Mouse (Mus musculus) C2C12 (cell line): ENCODE data around the gene Fxr2. TPM values are rescaled to one million over a fixed set of nuclear protein-coding genes. Genes with fewer than 3 reads are reported as not detected.

Source experiments
- H3K27me3 ChIP-seq: one replicate; pipeline ENCODE4 v1.6.1; 2011; ENCODE audit not compliant: control insufficient read depth, insufficient read depth, insufficient read length
- H3K36me3 ChIP-seq: one replicate; pipeline ENCODE4 v1.6.1; 2011; ENCODE audit not compliant: control insufficient read depth, insufficient read depth
- H3K4me3 ChIP-seq: one replicate; pipeline ENCODE4 v1.5.1; 2011; ENCODE audit warnings: mild to moderate bottlenecking, control low read depth; ENCODE audit not compliant: poor library complexity, insufficient read depth, severe bottlenecking
- H3K79me2 ChIP-seq: one replicate; pipeline ENCODE4 v1.6.1; 2011; ENCODE audit not compliant: control insufficient read depth, insufficient read depth
- H3K79me3 ChIP-seq: one replicate; pipeline ENCODE4 v1.6.1; 2011; ENCODE audit warnings: low read depth, control low read depth
- H3ac ChIP-seq: one replicate; pipeline ENCODE3; 2011; ENCODE audit warnings: low read depth; ENCODE audit not compliant: control insufficient read depth, insufficient read length
- CEBPB ChIP-seq: IDR thresholded peaks from one replicate; pipeline ENCODE4 v1.6.1; 2011; ENCODE audit warnings: low read depth, mild to moderate bottlenecking, control low read depth, moderate library complexity
- CTCF ChIP-seq: IDR thresholded peaks from one replicate; pipeline ENCODE4 v1.5.1; 2011; ENCODE audit not compliant: control insufficient read depth, insufficient read depth, insufficient read length
- FOSL1 ChIP-seq: IDR thresholded peaks from one replicate; pipeline ENCODE4 v1.8.0; 2011; ENCODE audit warnings: mild to moderate bottlenecking, low read length; ENCODE audit not compliant: poor library complexity, insufficient read depth, severe bottlenecking
- MAX ChIP-seq: IDR thresholded peaks from one replicate; pipeline ENCODE4 v1.6.1; 2011; ENCODE audit warnings: mild to moderate bottlenecking, control low read depth
- MYOD1 ChIP-seq: IDR thresholded peaks from one replicate; pipeline ENCODE4 v1.6.1; 2011; ENCODE audit warnings: low read depth; ENCODE audit not compliant: control insufficient read depth, insufficient read length
- MYOG ChIP-seq: IDR thresholded peaks from one replicate; pipeline ENCODE4 v1.6.1; 2011; ENCODE audit not compliant: control insufficient read depth, insufficient read length; ENCODE audit errors: extremely low read depth
- USF1 ChIP-seq: IDR thresholded peaks from one replicate; pipeline ENCODE4 v1.6.1; 2011; ENCODE audit warnings: low read depth, mild to moderate bottlenecking, control low read depth, moderate library complexity
- polyA plus RNA-seq: library from polyadenylated mRNA; unstranded; fragments of >200 nt; fragmentation: generic; extraction: Trizol; gene quantifications from one replicate; pipeline ENCODE4 v1.2.1, GENCODE M21; 2012; ENCODE audit warnings: missing spikeins

The Fxr2 gene
- polyA plus RNA-seq, 1 experiment: 96.0 TPM

GRCm38 (mm10) chr11:69670786-69671725 is 38.3 kb downstream of the Fxr2 start:
- Histone ChIP-seq H3K79me2 (peaks cover 62% of the 10 kb centered on the region), H3K27me3 (no peaks in the 10 kb centered on the region), H3K4me3 (peak overlapping the region; percentile 100), H3ac (peak overlapping the region; percentile 99), H3K79me3 (peaks cover 45% of the 10 kb centered on the region), H3K36me3 (peaks cover 77% of the 10 kb centered on the region)
- TF ChIP-seq MYOD1 (no peak), CTCF (no peak), CEBPB (peak; percentile 96), MAX (peak; percentile 76)

- H3K27me3 ChIP-seq: no peaks in the 10 kb centered on the region
Observed at GRCm38 (mm10) chr11:69671726-69672124, 38.9 kb downstream of the Fxr2 start.

GRCm38 (mm10) chr11:69672211-69672706 is 39.5 kb downstream of the Fxr2 start, which contains the start of gene Eif4a1:
Eif4a1 (minus strand) TSS chr11:69672423.
- Histone ChIP-seq H3K27me3 (no peaks in the 10 kb centered on the region), H3K4me3 (peak within 1 kb of the TSS; percentile 100), H3K79me2 (peaks cover 74% of the 10 kb centered on the region), H3ac (peak within 1 kb of the TSS; percentile 99), H3K79me3 (peaks cover 48% of the 10 kb centered on the region), H3K36me3 (peaks cover 79% of the 10 kb centered on the region)
- no peak for TF ChIP-seq MYOD1
- TF ChIP-seq MAX: peak; percentile 99
- TF ChIP-seq CEBPB: no peak
- peak; percentile 94 for TF ChIP-seq USF1
- TF ChIP-seq CTCF: no peak
- no peak for TF ChIP-seq MYOG
- TF ChIP-seq FOSL1: no peak

More at GRCm38 (mm10) chr11:69671726-69672124, 38.9 kb downstream of the Fxr2 start:
- TF ChIP-seq MYOG (no peak), USF1 (no peak), CEBPB (no peak), MYOD1 (no peak), FOSL1 (no peak), CTCF (no peak), MAX (no peak)
- peak overlapping the region; percentile 100 for H3K4me3 ChIP-seq
- peaks cover 47% of the 10 kb centered on the region for H3K79me3 ChIP-seq
- peak overlapping the region; percentile 99 for H3ac ChIP-seq
- H3K79me2 ChIP-seq: peaks cover 69% of the 10 kb centered on the region
- H3K36me3 ChIP-seq: peaks cover 77% of the 10 kb centered on the region

GRCm38 (mm10) chr11:69679144-69679543 is 46.4 kb downstream of the Fxr2 start:
- H3K79me2 ChIP-seq: peaks cover 79% of the 10 kb centered on the region
- no peak overlapping the region for H3K4me3 ChIP-seq
- no peaks in the 10 kb centered on the region for H3K27me3 ChIP-seq
- TF ChIP-seq MYOG (no peak), CEBPB (no peak), CTCF (no peak), USF1 (no peak)
- H3K36me3 ChIP-seq: peaks cover 53% of the 10 kb centered on the region
- H3ac ChIP-seq: no peak overlapping the region
- H3K79me3 ChIP-seq: peaks cover 31% of the 10 kb centered on the region

GRCm38 (mm10) chr11:69680136-69680855 is 47.5 kb downstream of the Fxr2 start:
- no peaks in the 10 kb centered on the region for H3K27me3 ChIP-seq
- H3ac ChIP-seq: peak overlapping the region; percentile 45
- peaks cover 72% of the 10 kb centered on the region for H3K79me2 ChIP-seq
- H3K79me3 ChIP-seq: peaks cover 29% of the 10 kb centered on the region
- no peak for TF ChIP-seq MYOG
- TF ChIP-seq FOSL1: no peak
- no peak for TF ChIP-seq USF1
- no peak for TF ChIP-seq MYOD1
- TF ChIP-seq CEBPB: no peak
- TF ChIP-seq CTCF: no peak
- TF ChIP-seq MAX: no peak
- H3K4me3 ChIP-seq: peak overlapping the region; percentile 99
- H3K36me3 ChIP-seq: peaks cover 42% of the 10 kb centered on the region
